Mouse (Mus musculus): ENCODE measurements around the gene Itga6. TPM values are rescaled to one million over a fixed set of nuclear protein-coding genes. Genes with fewer than 3 reads are reported as not detected.
A peak's percentile ranks its signal among the peaks of the same experiment; 100 is the strongest.

Itga6 gene
- total RNA-seq, 2 experiments from 2014 or later = 32.9 to 46.9 TPM

DNA sequence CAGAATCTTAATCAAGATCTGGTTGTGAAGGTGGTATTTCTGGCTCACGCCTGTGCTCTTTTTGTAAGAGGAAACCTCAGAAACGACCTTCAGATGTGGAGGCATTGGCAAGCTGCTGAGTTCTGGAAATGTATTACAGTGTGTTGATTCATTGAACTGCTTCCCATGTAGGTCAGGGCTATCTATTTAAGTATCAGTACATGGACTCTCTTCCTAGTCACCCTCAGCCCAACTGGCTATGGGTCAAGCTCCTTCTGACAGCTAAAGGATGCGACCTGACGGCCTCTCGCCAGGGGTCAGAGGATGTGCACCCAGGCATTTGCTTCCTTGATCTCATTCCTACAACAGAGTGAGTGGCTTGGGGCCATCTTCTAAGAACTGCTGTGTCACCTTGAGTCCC is 45.3 kb downstream of the Itga6 start:
- no peak for ATAC-seq (replicated peaks; ENCODE audit: poor library complexity, severe bottlenecking)

DNA sequence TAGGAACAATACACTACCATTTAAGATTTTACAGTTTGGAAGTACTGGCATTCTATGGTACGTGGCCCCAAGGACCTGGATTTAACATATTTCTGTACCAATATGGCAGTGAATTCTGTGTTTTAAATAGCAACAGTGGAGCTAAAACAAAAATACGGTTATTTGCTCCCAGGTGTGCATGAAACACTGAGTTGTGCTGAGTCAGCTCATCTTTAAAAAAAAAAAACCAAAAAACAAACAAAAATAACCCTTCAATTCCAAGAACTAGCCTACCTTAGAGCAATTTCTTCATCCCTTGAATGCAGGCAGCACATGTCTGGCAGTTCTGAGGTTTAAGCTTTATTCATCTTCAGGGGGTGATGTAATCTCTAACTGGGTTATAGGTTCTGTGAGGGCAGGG is 45.8 kb downstream of the Itga6 start:
- no peak for ATAC-seq (replicated peaks; ENCODE audit: poor library complexity, severe bottlenecking)

DNA sequence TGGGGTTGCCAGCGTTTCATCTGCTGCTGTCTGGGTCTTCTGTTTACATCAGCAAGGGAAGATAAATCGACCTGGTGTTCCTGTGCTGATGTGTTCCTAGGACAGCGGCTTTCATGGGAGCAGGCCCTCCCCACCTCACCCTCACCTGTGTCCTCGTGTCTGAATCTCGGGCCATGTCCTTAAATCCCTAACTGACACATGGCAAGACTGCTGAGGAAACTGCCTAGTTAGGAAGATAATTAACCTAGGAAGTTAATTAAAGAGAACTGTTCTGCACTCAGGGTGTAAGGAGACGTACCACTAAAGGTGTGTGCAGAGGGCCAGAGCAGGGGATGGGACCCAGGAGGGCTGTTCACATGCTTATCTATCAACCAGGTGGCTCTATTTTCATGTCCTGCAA is 48.7 kb downstream of the Itga6 start:
- no peak for ATAC-seq (replicated peaks; ENCODE audit: poor library complexity, severe bottlenecking)

DNA sequence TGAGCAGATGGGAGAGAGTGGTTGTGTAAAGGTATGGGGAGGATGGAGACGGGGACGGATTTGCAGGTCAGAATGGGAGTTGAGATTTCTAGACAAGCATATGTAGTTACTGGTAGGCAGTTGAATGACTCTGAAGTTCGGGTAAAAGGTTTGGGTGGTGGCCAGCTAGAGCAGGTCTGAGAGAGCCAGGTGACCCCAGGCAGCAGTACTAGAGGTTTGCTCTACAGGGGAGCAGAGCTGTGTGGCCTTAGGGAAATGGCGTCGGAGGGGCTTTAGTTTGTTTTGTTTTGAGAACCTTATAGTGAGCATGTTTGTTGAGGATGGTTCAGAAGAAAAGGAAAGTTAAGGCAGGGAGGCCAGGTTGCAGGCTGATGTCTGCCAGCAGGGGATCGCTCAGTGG is 51.4 kb downstream of the Itga6 start:
- ATAC-seq (replicated peaks; ENCODE audit: poor library complexity, severe bottlenecking) = no peak

DNA sequence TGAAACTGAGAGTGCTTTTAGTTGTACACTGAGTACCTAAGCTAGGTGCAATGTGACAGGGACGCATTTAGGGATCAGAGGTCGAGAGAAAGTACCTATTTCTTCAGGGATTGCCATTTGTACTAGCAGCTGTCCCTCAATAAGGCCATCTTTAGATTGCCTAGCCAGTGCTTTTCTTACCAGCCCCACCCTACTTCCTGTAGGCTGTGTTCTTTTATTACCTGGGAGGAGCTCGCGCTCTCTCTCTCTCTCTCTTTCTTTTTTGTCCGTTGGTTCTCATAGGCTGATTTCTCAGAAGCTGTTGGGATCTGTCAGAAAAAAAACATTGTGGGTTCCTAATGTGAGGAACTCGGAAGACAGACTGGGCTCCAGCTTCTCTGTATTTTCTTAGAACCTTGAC is 55.4 kb downstream of the Itga6 start:
- ATAC-seq (replicated peaks; ENCODE audit: poor library complexity, severe bottlenecking) = no peak

DNA sequence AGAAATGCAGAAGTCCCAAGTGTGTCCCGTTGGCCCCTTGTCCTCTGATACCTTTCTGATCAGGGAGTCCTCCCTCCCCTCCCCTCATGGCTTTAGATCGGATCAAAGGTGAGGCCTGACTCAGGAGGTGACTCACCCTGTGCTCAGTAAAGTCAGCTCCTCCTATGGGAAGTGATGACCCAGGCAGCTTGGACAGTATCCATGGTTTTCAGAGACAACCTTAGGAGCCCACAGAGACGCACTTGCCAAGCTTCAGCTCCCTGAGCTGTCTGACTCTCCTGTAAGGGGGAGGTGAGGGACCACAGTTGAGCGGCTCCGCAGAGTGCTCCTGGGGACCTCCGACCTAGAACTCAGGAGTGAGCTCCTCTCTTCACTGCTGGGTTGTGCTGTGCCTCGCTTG is 56.3 kb downstream of the Itga6 start:
- no peak for ATAC-seq (replicated peaks; ENCODE audit: poor library complexity, severe bottlenecking)

DNA sequence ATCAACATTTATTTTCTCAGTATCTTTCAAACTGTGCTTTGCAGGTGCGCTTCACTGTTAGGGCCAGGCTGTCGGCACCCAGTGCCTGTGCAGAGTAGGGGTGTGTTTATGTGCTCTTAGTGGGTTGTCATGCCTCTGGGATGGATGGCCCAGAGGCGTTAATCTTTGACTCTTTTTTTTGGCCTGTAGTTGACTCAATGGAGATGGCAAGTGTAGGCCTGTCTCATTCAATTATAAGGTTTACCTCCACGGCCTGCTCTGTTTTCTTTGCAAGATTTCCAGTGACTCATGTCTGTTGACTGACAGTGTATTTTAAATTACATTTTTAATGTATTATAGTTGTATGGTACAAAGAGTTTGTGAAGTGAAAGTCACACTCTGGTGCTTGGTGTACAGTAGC is 56.7 kb downstream of the Itga6 start:
- no peak for ATAC-seq (replicated peaks; ENCODE audit: poor library complexity, severe bottlenecking)

DNA sequence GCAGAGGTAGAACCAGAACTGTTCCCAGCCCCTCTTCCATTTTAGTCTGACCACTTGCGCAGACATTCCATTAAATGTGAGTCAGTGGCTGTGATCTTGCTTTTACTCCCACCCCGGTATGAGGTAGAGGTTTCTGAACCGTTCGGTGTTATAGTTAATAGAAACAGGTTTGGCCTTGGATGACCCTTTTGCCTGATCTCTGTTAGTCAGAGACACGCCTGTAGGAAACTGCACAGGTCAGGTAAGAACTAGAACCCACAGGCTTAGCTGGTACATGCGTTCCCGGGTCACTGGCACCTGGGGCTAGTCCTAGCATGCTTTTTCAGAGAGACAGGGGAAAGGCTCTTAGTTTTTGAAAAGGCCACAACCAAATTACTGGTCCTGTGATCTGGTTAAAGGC is 59.7 kb downstream of the Itga6 start:
- no peak for ATAC-seq (replicated peaks; ENCODE audit: poor library complexity, severe bottlenecking)

DNA sequence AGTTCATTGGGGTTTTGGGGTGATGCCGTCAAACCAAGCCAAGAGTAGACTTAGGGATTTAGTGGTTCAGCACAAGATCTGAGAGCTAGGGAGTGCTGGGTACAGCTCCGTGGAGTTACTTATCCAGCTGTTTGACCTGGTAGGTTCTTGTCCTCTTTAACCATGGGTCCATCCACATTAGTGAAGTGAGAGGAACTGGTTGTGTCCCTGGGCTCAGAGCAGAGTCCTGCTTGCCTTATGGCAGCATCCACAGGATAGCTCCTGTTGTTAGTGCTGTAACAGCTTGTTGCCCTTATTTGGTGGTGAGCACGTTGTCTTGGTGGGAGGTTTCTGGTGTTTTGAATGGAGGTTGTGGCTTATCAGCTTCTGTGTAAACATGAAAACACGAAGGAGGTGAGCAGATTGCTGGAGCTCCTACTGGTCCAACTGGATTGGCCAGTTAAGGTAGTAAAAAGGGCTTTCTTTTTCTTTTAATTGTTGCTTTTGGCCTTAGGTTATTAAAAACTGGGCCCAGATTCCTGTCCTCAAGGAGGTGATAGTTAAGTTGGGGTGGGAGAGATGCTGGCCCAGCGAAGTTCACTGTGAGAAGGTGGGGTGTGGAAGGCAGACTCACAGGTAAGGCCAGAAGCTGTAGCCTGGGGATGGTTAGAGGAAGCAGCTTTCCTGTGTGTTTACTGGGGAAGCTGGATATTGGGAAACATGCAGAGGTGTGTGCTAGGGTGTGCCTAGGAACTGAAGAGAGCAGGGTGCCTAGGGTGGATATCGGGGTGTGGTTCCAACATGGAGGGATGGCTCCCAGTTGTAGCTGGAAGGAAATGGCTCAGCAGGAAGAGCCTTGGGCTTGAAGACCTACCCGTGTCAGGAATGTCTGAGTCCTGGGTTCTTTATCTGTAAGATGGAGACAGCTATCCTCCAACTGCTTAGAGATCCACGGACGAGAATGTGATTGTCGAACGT is 60.5 kb downstream of the Itga6 start:
- ATAC-seq (replicated peaks; ENCODE audit: poor library complexity, severe bottlenecking) = no peak

DNA sequence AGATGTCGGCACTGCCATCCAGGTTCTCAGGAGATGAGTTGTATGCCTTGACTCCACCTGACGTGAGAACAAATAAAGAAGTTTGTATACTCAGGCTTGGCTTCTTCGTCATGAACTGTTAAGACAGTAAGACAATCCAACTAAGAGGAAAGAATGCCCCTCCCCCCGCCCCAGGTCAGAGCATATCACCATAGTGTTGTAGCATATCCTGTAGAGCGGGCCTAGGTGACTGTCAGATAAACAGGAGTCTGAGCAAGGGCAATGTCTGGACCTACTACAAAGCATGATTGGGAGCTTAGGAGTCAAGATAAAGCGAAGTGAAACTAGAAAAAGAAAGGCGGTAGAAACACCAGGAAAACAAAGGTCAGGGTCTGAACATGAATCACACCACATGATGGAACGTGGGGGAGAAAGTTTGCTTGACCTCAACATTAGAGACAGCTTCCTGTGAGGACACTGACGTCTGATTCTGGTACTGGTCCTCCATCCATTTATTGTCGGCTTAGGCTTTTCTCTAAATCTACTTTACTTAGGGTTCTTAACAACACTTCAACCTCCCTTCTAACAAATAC is 64.0 kb downstream of the Itga6 start:
- ATAC-seq (replicated peaks; ENCODE audit: poor library complexity, severe bottlenecking) = no peak

DNA sequence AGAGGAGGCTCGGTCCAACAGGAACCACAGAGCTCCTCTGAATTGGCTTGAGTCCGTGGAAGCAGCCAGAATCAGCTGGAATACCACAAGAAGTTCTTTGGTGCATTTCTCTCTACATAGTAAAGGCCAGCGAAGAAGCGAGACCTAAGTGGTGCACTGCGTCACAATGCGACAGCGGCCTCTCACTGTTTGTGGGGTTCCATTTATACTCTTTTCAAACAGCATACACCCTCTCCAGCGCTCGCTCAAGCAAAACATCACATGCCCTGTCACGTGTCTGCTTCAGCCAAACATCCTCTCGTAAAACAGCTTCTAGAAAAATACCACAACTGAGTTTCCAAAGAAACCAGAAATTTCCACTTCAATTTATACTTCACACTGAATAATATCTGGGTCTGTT is 64.6 kb downstream of the Itga6 start:
- ATAC-seq (replicated peaks; ENCODE audit: poor library complexity, severe bottlenecking) = no peak

DNA sequence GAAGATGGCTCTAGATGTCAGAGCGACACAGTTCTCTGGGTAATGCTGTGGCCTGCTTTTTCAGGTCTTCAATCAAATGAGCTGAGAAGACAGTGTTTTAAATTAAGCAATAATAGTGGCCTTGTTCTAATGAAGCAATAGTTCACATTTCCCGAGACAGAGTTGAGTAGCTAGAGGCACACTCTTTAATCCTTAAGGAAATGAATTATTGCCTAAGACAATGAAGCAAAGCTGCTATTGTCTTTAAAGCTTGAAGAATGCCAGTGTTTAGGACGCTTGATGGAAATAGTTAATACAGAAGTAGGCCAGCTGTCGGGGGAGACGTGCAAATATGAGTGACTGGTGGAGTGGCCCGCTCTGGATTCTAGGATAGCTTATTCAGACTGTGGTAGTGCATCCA is 65.5 kb downstream of the Itga6 start:
- ATAC-seq (replicated peaks; ENCODE audit: poor library complexity, severe bottlenecking) = peak; percentile 40

DNA sequence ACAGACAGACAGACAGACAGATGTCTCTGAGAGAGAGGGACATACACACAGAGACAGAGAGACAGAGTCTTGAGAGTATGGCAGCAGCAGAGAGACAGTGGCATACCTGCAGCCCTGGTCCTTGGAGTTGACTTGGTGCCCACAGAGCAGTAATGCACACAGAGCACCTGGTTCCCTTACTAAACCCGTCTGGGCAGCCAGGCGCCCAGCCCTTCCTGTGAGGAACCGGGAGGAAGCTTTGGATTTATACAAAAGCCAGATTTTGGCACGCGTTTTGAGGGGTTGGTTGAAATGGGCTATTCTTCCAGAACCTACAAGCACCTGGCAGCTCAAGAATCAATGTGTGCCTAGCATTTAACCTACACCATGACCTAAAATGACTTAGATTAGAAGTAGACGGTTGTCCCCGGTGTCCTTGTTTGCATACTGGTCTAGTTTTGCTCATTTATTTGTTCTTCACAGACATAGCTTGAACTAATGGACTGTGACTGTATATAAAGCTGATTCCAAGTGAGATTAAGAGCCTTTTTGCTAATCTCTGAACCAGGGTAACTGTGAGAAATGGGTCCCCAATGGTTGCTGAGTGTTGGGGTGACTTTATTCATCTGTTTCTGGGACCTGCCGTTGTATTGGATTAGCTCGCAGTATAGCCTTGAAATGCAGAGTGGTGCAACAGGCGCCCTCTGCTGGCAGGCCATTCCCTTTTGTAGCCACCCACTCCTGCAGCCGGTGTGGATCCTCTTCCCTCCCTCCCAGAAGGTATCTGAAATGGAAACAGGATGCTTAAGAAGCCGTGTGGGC is 67.0 kb downstream of the Itga6 start:
- peak; percentile 45 for ATAC-seq (replicated peaks; ENCODE audit: poor library complexity, severe bottlenecking)

DNA sequence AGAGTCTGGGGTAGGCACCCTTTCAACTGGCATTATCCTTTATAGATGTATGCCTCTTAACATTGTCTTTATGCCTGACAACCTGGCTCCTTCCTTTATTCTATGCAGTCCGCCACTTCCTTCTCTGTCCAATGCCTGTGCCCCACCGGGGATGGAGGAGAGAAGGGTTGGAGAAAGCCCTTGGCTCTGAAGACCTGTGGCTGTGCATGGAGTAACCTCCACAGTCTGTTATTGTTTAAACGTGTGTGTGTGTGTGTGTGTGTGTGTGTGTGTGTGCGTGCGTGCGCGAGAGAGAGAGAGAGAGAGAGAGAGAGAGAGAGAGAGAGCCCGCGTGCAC is 67.6 kb downstream of the Itga6 start:
- peak; percentile 8 for ATAC-seq (replicated peaks; ENCODE audit: poor library complexity, severe bottlenecking)

DNA sequence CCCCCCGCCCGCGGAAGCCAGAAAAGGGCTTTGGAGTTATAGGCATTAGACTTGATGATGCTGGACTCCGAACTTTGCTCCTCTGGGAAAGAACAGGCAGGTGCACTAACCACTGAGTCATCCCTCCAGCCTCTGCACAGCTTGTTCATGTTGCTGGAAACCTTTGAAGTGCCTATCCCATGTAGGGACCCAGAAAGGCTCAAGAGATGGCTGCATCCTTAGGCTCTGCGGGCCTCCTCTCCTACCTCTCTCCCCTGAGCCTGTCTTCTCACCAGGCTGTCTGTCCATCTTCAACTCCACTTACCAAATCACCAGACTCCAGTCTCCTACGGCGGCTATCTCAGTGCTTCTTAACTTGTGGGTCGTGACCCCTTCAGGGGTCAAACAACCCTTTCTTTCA is 68.0 kb downstream of the Itga6 start:
- ATAC-seq (replicated peaks; ENCODE audit: poor library complexity, severe bottlenecking) = no peak

DNA sequence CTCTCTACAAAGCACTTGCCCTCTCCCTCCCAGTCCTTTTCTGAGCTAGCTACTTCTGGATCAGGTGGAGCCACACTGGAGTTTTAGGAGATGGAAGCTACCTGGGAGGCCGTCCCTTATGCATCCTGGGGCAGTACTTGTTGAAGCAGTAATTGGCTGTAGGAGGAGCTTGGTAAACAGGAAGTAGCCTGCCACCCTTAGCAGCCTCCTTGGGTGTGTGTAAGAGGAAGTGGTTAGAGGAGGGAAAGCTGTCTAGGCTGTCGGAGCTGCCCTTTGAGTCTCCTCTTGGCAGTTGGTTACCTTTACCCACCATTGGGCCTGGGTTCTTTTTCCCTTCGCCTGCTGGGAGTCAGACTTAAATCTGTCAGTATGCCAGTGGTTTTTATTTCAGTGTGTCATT is 68.6 kb downstream of the Itga6 start:
- ATAC-seq (replicated peaks; ENCODE audit: poor library complexity, severe bottlenecking) = peak; percentile 90

DNA sequence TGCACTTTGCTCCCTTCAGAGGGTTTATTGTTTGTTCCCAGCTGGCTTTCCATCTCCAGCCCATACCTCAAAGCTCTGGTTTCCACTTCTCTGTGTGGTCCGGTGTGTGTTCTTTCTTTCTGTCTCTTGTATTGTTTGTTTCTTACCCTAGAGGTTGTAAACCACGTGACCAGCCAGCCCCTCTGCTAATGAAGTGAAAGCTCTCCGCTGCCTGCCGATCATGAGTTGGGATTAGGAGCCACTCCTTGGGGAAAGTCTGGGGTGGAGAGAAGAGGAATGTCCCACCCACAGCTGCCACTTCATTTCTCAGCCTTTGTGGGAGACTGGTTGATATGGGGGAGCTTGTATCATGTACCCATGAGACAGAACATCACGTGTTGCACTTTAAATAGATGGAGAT is 69.9 kb downstream of the Itga6 start:
- no peak for ATAC-seq (replicated peaks; ENCODE audit: poor library complexity, severe bottlenecking)

DNA sequence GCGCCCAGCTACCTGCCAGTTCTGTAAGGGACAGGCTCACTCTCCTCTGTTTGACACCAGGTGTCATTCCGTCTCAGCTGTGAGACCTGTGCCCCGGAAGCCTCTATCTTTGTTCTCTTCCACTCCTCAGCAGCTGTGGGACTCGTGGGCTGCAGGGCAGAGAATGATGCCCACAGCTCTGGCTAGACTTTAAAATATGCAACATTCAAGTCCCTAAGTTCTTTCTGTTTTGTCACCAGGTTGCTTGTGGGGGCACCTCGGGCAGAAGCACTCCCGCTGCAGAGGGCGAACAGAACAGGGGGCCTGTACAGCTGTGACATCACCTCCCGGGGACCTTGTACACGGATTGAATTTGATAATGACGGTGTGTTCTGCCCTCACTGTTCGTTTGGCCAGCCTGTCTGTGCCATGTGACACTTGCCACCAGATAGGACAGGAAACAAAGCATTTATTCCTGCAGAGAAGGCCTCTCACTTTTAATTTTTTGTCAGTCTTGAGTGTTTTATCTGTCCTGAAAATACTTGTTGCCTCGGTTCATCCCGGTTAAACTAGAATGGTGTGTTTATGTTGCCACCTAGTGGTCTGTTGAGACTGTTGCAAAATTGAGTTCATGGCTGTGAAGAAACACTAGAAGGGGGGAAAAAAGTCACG is 71.1 kb downstream of the Itga6 start:
- ATAC-seq (replicated peaks; ENCODE audit: poor library complexity, severe bottlenecking) = 0 out of 2 replicates have a peak, but pooled peaks have one; percentile 20

DNA sequence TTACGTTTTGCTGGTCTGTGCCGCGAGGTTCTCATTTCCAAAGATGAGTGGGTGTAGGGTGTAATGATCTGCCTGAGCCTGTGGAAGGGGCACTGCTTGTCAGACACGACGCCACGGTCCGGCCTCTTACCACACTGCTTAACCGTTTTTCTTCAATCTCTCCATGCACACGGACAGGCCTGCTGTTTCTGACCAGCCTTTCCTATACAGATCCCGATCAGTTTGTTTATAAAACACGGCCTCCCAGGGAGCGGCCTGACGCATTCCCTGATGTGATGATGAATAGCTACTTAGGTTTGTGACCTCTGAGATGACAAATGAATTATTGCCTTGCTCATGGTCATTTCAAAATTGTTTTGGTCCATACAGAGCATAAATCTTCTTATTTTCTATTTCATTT is 78.7 kb downstream of the Itga6 start:
- no peak for ATAC-seq (replicated peaks; ENCODE audit: poor library complexity, severe bottlenecking)

DNA sequence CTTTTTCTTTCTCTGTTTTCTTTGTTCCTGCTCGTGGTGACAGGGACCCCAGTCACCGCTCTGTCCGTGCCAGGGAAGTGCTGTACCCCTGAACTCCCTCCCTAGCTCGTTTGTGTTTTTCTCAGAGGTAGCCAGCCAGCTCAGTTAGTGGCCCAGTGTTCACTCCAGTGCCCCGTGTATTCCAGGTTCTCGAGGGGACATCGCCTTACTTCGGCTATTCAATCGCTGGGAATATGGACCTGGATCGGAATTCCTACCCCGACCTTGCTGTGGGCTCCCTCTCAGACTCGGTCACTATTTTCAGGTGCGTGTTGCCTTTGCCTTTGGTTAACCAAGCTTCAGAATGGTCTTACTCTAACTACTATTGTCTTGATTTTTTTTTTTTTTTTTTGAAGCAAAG is 82.3 kb downstream of the Itga6 start:
- ATAC-seq (replicated peaks; ENCODE audit: poor library complexity, severe bottlenecking) = no peak

DNA sequence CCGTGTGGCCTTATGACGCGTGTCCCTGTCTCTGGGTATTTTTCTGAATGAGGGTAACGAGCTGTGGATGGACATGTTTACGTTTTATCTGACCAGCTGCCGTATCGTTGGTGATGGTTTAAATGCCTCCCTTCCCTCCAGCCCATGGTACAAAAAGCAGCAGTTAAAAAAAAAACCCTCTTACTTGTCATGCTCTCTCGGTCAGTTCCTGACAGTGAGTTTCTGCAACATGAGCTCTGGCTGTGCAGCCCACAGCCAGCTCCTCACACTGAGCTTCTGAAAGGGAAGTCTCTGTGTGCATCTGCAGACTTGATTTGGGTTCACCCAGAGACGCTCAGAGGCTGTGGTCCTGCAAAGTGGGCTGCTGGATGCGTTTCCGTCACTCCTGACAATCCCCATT is 83.5 kb downstream of the Itga6 start:
- no peak for ATAC-seq (replicated peaks; ENCODE audit: poor library complexity, severe bottlenecking)
